Mouse (Mus musculus) liver, embryonic 14.5 days (tissue): ENCODE data around the gene Mrpl54. TPM values are rescaled to one million over a fixed set of nuclear protein-coding genes. Genes with fewer than 3 reads are reported as not detected.

ENCODE experiments used
- ATAC-seq: fragments of 200-750 bp; cut with Nextera tagmentation; 2 replicates; pipeline ENCODE4 v1.8.0; 2017; ENCODE audit warnings: moderate number of reproducible peaks, mild to moderate bottlenecking, moderate library complexity; ENCODE audit not compliant: insufficient read depth
- DNase-seq, 3 experiments: peaks; one replicate each; pipeline ENCODE4 v3.0.0-alpha.2; 2012 to 2013; ENCODE audit warnings: low read depth in 3 of 3, low spot score in 3 of 3
- H3K27ac ChIP-seq: fragments of 300-500 bp; sonication (generic); 2 replicates; pipeline ENCODE4 v1.5.1; 2014; ENCODE audit warnings: moderate library complexity, mild to moderate bottlenecking, control low read depth, inconsistent platforms
- H3K27me3 ChIP-seq: fragments of 300-500 bp; sonication (generic); 2 replicates; pipeline ENCODE4 v1.6.1; 2014; ENCODE audit warnings: mild to moderate bottlenecking, low read length, moderate library complexity; ENCODE audit not compliant: control insufficient read depth, insufficient read depth
- H3K36me3 ChIP-seq: fragments of 300-500 bp; sonication (generic); replicated peaks from 2 replicates; pipeline ENCODE4 v1.6.1; 2014; ENCODE audit warnings: low read depth; ENCODE audit not compliant: control insufficient read depth, insufficient read depth
- H3K4me1 ChIP-seq, 2 experiments: fragments of 200-500 bp in 1 of 2; fragments of 300-500 bp in 1 of 2; sonication (generic) in 1 of 2; replicated peaks; 2 replicates each; pipeline ENCODE4 v1.6.1; 2012 to 2014; ENCODE audit warnings: antibody characterized with exemption in 1 of 2, inconsistent platforms in 1 of 2, low read length in 1 of 2; ENCODE audit not compliant: control insufficient read depth in 2 of 2, insufficient read depth in 2 of 2
- H3K4me2 ChIP-seq: fragments of 300-500 bp; sonication (generic); 2 replicates; pipeline ENCODE4 v1.6.1; 2014; ENCODE audit warnings: low read depth, mild to moderate bottlenecking, control low read depth, moderate library complexity
- H3K4me3 ChIP-seq, 2 experiments: fragments of 200-500 bp in 1 of 2; fragments of 300-500 bp in 1 of 2; sonication (generic) in 1 of 2; 2 replicates each; pipeline ENCODE4 v1.5.1; 2012 to 2014; ENCODE audit warnings: low read depth in 2 of 2, low read length in 2 of 2, mild to moderate bottlenecking in 2 of 2, control low read depth in 1 of 2, inconsistent platforms in 1 of 2, moderate library complexity in 1 of 2; ENCODE audit not compliant: insufficient read depth in 1 of 2
- H3K9ac ChIP-seq: fragments of 300-500 bp; sonication (generic); replicated peaks from 2 replicates; pipeline ENCODE4 v1.6.1; 2014; ENCODE audit warnings: mild to moderate bottlenecking, control low read depth, moderate library complexity
- H3K9me3 ChIP-seq: fragments of 300-500 bp; sonication (generic); 2 replicates; pipeline ENCODE4 v1.6.1; 2016; ENCODE audit warnings: low read length, mixed read lengths; ENCODE audit not compliant: control insufficient read depth
- CTCF ChIP-seq: IDR thresholded peaks from 2 replicates; pipeline ENCODE4 v1.5.1; 2016; ENCODE audit warnings: antibody characterized with exemption, low read depth, control low read depth
- EP300 ChIP-seq: IDR thresholded peaks from 2 replicates; pipeline ENCODE4 v1.6.1; 2016; ENCODE audit warnings: antibody characterized with exemption, low read depth
- WGBS: fragments of 180-500 bp; shearing (Covaris S2); extraction: QIAGEN DNeasy Blood & Tissue Kit; methylation state at CpG from one replicate; pipeline ENCODE4 v1.1.7; 2014; ENCODE audit not compliant: insufficient replicate concordance; 5-methylcytosine and 5-hydroxymethylcytosine counted together
- polyA plus RNA-seq, 2 experiments: library from polyadenylated mRNA; depleted of rRNA in 1 of 2; stranded (reverse) in 1 of 2; unstranded in 1 of 2; fragments of >200 nt; fragmentation: Nextera tagmentation in 1 of 2; extraction: Ambion mirVana in 1 of 2; gene quantifications; 2 replicates each; pipeline versions ENCODE4 v1.2.1 to v1.2.3; 2012 to 2014

Gene Mrpl54
- polyA plus RNA-seq, 2 experiments, result 49.9 to 113 TPM

GRCm38 (mm10) chr10:81306837-81307682, 40.3 kb upstream of the Mrpl54 start:
- Histone ChIP-seq H3K4me2 (no peak overlapping the region), H3K36me3 (peaks cover 13% of the 10 kb centered on the region), H3K4me3 (no peak overlapping the region), H3K27me3 (no peaks in the 10 kb centered on the region), H3K9ac (no peak overlapping the region), H3K27ac (no peak overlapping the region), H3K4me1 (peaks cover 18 to 21% of the 10 kb centered on the region in 2 experiments), H3K9me3 (no peaks in the 10 kb centered on the region)
- WGBS, result 80% methylated on average over 21 of the region's 21 CpGs
- TF ChIP-seq EP300 (no peak), CTCF (no peak)
- no peak for DNase-seq
- no peak for ATAC-seq

GRCm38 (mm10) chr10:81306173-81306668, 39.5 kb upstream of the Mrpl54 start:
- Histone ChIP-seq H3K9me3 (no peaks in the 10 kb centered on the region), H3K27ac (no peak overlapping the region), H3K4me1 (peaks cover 19 to 24% of the 10 kb centered on the region in 2 experiments), H3K27me3 (no peaks in the 10 kb centered on the region), H3K9ac (no peak overlapping the region), H3K36me3 (peaks cover 10% of the 10 kb centered on the region), H3K4me2 (no peak overlapping the region), H3K4me3 (no peak overlapping the region)
- ATAC-seq (no peak), DNase-seq (no peak)
- TF ChIP-seq EP300 (no peak), CTCF (no peak)
- WGBS, result 85% methylated on average over 12 of the region's 12 CpGs

- DNase-seq, result no peak
- WGBS, result 85% methylated on average over 14 of the region's 14 CpGs
- H3K27ac ChIP-seq, result no peak overlapping the region
These were observed 38.9 kb upstream of the Mrpl54 start for GRCm38 (mm10) chr10:81305663-81306062.

GRCm38 (mm10) chr10:81304597-81305238, 38.0 kb upstream of the Mrpl54 start:
- DNase-seq (no peak), ATAC-seq (peak; percentile 29; the same call in 1 of the 2 replicates)
- 22% methylated on average over 8 of the region's 9 CpGs for WGBS

More at GRCm38 (mm10) chr10:81305663-81306062, 38.9 kb upstream of the Mrpl54 start:
- no peak for TF ChIP-seq EP300
- TF ChIP-seq CTCF, result no peak
- Histone ChIP-seq H3K27me3 (no peaks in the 10 kb centered on the region), H3K4me3 (no peak overlapping the region), H3K9ac (no peak overlapping the region), H3K4me2 (no peak overlapping the region), H3K9me3 (no peaks in the 10 kb centered on the region), H3K4me1 (peaks cover 19 to 25% of the 10 kb centered on the region in 2 experiments), H3K36me3 (peaks cover 9% of the 10 kb centered on the region)
- no peak for ATAC-seq

GRCm38 (mm10) chr10:81303761-81304160, 37.0 kb upstream of the Mrpl54 start:
- Histone ChIP-seq H3K36me3 (peaks cover 6% of the 10 kb centered on the region; the same call in 1 of the 2 replicates), H3K9me3 (no peaks in the 10 kb centered on the region), H3K27me3 (no peaks in the 10 kb centered on the region), H3K4me2 (peak overlapping the region; percentile 52; the same call in 1 of the 2 replicates), H3K4me3 (no peak overlapping the region), H3K4me1 (peaks cover 19 to 40% of the 10 kb centered on the region in 2 experiments), H3K27ac (no peak overlapping the region), H3K9ac (no peak overlapping the region)
- DNase-seq, result no peak
- TF ChIP-seq EP300 (no peak), CTCF (no peak)
- 32% methylated on average over 7 of the region's 7 CpGs for WGBS
- ATAC-seq, result no peak

More at GRCm38 (mm10) chr10:81304597-81305238, 38.0 kb upstream of the Mrpl54 start:
- Histone ChIP-seq H3K27ac (no peak overlapping the region), H3K4me1 (peaks cover 19 to 32% of the 10 kb centered on the region in 2 experiments), H3K4me2 (no peak overlapping the region), H3K27me3 (no peaks in the 10 kb centered on the region), H3K36me3 (peaks cover 6% of the 10 kb centered on the region; the same call in 1 of the 2 replicates), H3K9me3 (no peaks in the 10 kb centered on the region), H3K4me3 (no peak overlapping the region), H3K9ac (no peak overlapping the region)
- TF ChIP-seq EP300 (no peak), CTCF (peak; percentile 96)
